Mouse (Mus musculus) intestine, embryonic 15.5 days (tissue): ENCODE results near the gene Cops2. TPM values are rescaled to one million over a fixed set of nuclear protein-coding genes. Genes with fewer than 3 reads are reported as not detected.

Source experiments
- ATAC-seq: fragments of 200-750 bp; cut with Nextera tagmentation; 2 replicates; pipeline ENCODE4 v1.8.0; 2017; ENCODE audit warnings: moderate TSS enrichment, moderate library complexity
- H3K27ac ChIP-seq: fragments of 300-500 bp; sonication (generic); 2 replicates; pipeline ENCODE4 v1.5.1; 2015; ENCODE audit warnings: mild to moderate bottlenecking, inconsistent platforms
- H3K27me3 ChIP-seq: fragments of 300-500 bp; sonication (generic); replicated peaks from 2 replicates; pipeline ENCODE4 v1.6.1; 2015; ENCODE audit warnings: inconsistent platforms
- H3K36me3 ChIP-seq: fragments of 300-500 bp; sonication (generic); 2 replicates; pipeline ENCODE4 v1.6.1; 2015; ENCODE audit warnings: inconsistent platforms
- H3K4me1 ChIP-seq: fragments of 300-500 bp; sonication (generic); replicated peaks from 2 replicates; pipeline ENCODE4 v1.6.1; 2015; ENCODE audit warnings: inconsistent platforms
- H3K4me2 ChIP-seq: fragments of 300-500 bp; sonication (generic); replicated peaks from 2 replicates; pipeline ENCODE4 v1.6.1; 2015; ENCODE audit warnings: mild to moderate bottlenecking, inconsistent platforms
- H3K4me3 ChIP-seq: fragments of 300-500 bp; sonication (generic); replicated peaks from 2 replicates; pipeline ENCODE4 v1.5.1; 2015; ENCODE audit warnings: inconsistent platforms
- H3K9ac ChIP-seq: fragments of 300-500 bp; sonication (generic); 2 replicates; pipeline ENCODE4 v1.6.1; 2015; ENCODE audit warnings: inconsistent platforms
- H3K9me3 ChIP-seq: fragments of 300-500 bp; sonication (generic); 2 replicates; pipeline ENCODE4 v1.6.1; 2016; ENCODE audit warnings: inconsistent platforms
- WGBS: fragments of 180-500 bp; shearing (Covaris S2); methylation state at CpG from one replicate; pipeline ENCODE4 v1.1.7; 2015; 5-methylcytosine and 5-hydroxymethylcytosine counted together
- polyA plus RNA-seq: library from polyadenylated mRNA; unstranded; fragments of >200 nt; fragmentation: Nextera tagmentation; extraction: Ambion mirVana; gene quantifications from 2 replicates; pipeline ENCODE4 v1.2.1, GENCODE M21; 2015

Cops2 gene
- polyA plus RNA-seq, 1 experiment from 2014 or later, result 69.9 TPM

- H3K27me3 ChIP-seq, result no peaks in the 10 kb centered on the region
- ATAC-seq, result peak; percentile 93
- peak overlapping the region; percentile 66 for H3K4me3 ChIP-seq
- peak overlapping the region; percentile 73 for H3K4me2 ChIP-seq
- peak overlapping the region; percentile 70 for H3K9ac ChIP-seq
- H3K27ac ChIP-seq, result peak overlapping the region; percentile 71
- no peaks in the 10 kb centered on the region for H3K9me3 ChIP-seq
- no peaks in the 10 kb centered on the region for H3K36me3 ChIP-seq
- 0 out of 2 replicates have a peak, but pooled peaks cover 3% of the 10 kb centered on the region for H3K4me1 ChIP-seq
- 3% methylated on average over 23 of the region's 23 CpGs for WGBS
Observed at GRCm38 (mm10) chr2:125866058-125866740, 7.3 kb upstream of the Cops2 start.

DNA sequence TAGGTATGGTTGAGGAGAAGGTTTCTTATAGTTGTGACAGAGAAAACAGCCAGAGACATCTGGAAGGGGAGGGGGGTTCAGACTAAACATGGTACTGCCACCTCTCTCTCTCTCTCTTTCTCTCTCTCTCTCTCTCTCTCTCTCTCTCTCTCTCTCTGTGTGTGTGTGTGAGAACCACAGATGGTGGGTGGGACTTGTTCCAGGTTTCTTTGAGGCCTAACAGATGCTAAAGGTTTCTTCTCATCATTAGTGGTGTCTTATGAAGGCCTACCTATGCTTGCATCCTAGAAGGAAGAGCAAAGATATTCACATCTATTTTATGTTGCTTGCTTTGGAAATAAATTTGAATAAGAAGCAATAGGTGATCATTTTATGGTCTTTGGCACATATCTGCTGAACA is 6.6 kb upstream of the Cops2 start:
- Histone ChIP-seq H3K4me2 (peak overlapping the region; percentile 73), H3K4me1 (0 out of 2 replicates have a peak, but pooled peaks cover 3% of the 10 kb centered on the region), H3K27ac (no peak overlapping the region), H3K27me3 (no peaks in the 10 kb centered on the region), H3K4me3 (peak overlapping the region; percentile 66; the same call in 1 of the 2 replicates), H3K9me3 (no peaks in the 10 kb centered on the region), H3K36me3 (no peaks in the 10 kb centered on the region), H3K9ac (no peak overlapping the region)
- ATAC-seq, result no peak

- no peaks in the 10 kb centered on the region for H3K36me3 ChIP-seq
- H3K9ac ChIP-seq, result no peak overlapping the region
- H3K27ac ChIP-seq, result no peak overlapping the region
- H3K4me3 ChIP-seq, result no peak overlapping the region
- no peaks in the 10 kb centered on the region for H3K27me3 ChIP-seq
- H3K9me3 ChIP-seq, result no peaks in the 10 kb centered on the region
- 0 out of 2 replicates have a peak, but pooled peaks cover 3% of the 10 kb centered on the region for H3K4me1 ChIP-seq
- ATAC-seq, result no peak
- H3K4me2 ChIP-seq, result no peak overlapping the region
- 94% methylated on average over 1 of the region's 1 CpGs for WGBS
Observed at GRCm38 (mm10) chr2:125864551-125864950, 5.6 kb upstream of the Cops2 start.

DNA sequence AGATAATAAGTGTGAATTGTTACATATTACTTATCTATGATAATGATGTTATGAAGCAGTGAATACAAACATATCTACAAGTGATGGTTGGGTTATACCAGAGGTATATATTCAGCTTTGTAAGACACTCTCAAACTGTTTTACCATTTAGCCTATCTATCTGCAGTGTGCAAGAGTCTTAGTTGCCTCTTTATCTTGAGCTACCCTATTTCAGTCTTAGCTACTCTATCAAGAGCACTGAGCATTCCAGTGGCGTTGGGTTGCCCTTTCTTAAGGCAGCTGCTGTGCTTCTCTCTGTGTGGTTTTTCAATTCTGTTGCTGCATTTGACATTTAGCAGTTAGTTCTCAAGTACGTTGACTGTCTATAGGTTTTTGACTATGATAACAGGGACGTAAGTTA is 4.9 kb upstream of the Cops2 start:
- Histone ChIP-seq H3K9me3 (no peaks in the 10 kb centered on the region), H3K4me3 (no peak overlapping the region), H3K4me1 (0 out of 2 replicates have a peak, but pooled peaks cover 3% of the 10 kb centered on the region), H3K27me3 (no peaks in the 10 kb centered on the region), H3K36me3 (no peaks in the 10 kb centered on the region), H3K9ac (no peak overlapping the region), H3K27ac (no peak overlapping the region), H3K4me2 (no peak overlapping the region)
- no peak for ATAC-seq
- WGBS, result 79% methylated on average over 3 of the region's 3 CpGs

DNA sequence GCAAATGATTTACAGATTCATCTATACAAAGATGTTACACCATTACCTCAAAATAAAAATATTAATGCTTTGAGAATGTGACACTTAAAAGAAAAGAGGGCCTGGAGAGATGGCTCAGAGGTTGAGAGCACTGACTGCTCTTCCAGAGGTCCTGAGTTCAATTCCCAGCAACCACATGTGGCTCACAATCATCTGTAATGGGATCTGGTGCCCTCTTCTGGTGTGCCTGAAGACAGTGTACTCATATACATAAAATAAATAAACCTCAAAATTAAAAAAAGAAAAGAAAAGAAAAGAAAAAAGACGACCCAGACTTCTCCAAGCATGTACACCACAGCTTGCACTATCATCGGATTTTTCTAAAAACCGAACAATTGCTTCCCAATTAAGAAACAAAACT is 1.2 kb downstream of the Cops2 start:
- ATAC-seq, result no peak
- Histone ChIP-seq H3K4me3 (peak overlapping the region; percentile 96), H3K4me2 (peak overlapping the region; percentile 62), H3K27me3 (no peaks in the 10 kb centered on the region), H3K36me3 (no peaks in the 10 kb centered on the region), H3K4me1 (no peaks in the 10 kb centered on the region), H3K9ac (no peak overlapping the region), H3K27ac (no peak overlapping the region), H3K9me3 (no peaks in the 10 kb centered on the region)
- WGBS, result 44% methylated on average over 3 of the region's 3 CpGs

GRCm38 (mm10) chr2:125851237-125851636 is 7.7 kb downstream of the Cops2 start:
- Histone ChIP-seq H3K27me3 (no peaks in the 10 kb centered on the region), H3K4me3 (no peak overlapping the region), H3K36me3 (0 out of 2 replicates have a peak, but pooled peaks cover 3% of the 10 kb centered on the region), H3K9me3 (no peaks in the 10 kb centered on the region), H3K4me1 (no peaks in the 10 kb centered on the region), H3K9ac (no peak overlapping the region), H3K4me2 (no peak overlapping the region), H3K27ac (no peak overlapping the region)
- 66% methylated on average over 2 of the region's 2 CpGs for WGBS
- ATAC-seq, result no peak

DNA sequence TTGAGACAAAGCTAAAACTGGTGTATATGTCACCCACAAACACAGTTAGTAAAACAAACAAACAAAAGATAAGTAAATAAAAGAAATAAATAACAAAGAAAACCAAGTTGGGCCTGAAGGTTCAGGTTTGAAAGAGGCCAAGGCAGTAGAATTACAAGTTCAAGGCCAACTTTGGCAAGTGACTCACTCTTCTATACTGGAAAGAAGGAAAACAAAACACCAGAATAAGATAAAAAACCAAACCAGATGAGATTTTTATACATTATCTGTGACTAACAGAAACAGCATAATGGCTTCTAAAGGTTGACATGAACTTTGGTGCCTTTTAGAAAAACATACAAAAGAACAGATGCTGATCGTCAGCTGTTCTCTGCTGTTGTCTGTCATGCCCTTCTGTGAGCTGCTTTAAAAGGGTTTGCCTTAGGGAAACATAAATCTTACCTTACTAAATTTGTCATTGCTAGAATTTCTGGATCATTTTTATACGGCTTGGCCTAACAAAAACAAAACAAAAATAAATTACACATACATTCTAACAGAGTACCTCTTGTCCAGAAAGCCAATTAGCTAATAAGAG is 20.1 kb downstream of the Cops2 start:
- no peak overlapping the region for H3K27ac ChIP-seq
- no peaks in the 10 kb centered on the region for H3K9me3 ChIP-seq
- no peaks in the 10 kb centered on the region for H3K4me1 ChIP-seq
- peaks cover 24% of the 10 kb centered on the region for H3K36me3 ChIP-seq
- 68% methylated on average over 2 of the region's 2 CpGs for WGBS
- no peak for ATAC-seq
- H3K9ac ChIP-seq, result no peak overlapping the region
- H3K4me3 ChIP-seq, result no peak overlapping the region
- no peak overlapping the region for H3K4me2 ChIP-seq
- H3K27me3 ChIP-seq, result no peaks in the 10 kb centered on the region

GRCm38 (mm10) chr2:125838091-125838490 is 20.8 kb downstream of the Cops2 start:
- ATAC-seq, result no peak
- Histone ChIP-seq H3K4me3 (no peak overlapping the region), H3K27ac (no peak overlapping the region), H3K9ac (no peak overlapping the region), H3K4me1 (no peaks in the 10 kb centered on the region), H3K9me3 (no peaks in the 10 kb centered on the region), H3K27me3 (no peaks in the 10 kb centered on the region), H3K36me3 (peaks cover 26% of the 10 kb centered on the region), H3K4me2 (no peak overlapping the region)
- 95% methylated on average over 7 of the region's 7 CpGs for WGBS

DNA sequence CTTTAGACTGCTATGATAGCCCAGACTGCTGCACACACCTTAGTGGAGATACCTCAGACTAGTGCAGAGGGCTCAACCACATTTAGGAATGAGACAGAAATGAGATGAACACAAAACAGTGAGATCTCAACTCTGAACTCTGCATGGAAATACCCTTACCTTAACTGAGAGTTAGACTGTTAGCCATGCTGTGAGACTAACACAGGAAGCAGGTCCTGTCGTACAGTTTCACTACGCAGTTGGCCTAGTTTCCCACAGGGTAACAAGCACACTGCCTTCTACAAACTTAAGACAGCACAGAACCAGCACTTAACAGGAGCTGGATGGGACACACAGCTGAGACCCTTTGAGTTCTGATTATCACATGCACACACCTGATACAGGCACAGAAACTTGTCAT is 29.0 kb downstream of the Cops2 start:
- H3K4me2 ChIP-seq, result no peak overlapping the region
- no peaks in the 10 kb centered on the region for H3K27me3 ChIP-seq
- H3K9ac ChIP-seq, result no peak overlapping the region
- ATAC-seq, result no peak
- H3K36me3 ChIP-seq, result peaks cover 13% of the 10 kb centered on the region; the same call in 1 of the 2 replicates
- no peak overlapping the region for H3K27ac ChIP-seq
- no peak overlapping the region for H3K4me3 ChIP-seq
- no peaks in the 10 kb centered on the region for H3K4me1 ChIP-seq
- 88% methylated on average over 2 of the region's 2 CpGs for WGBS
- no peaks in the 10 kb centered on the region for H3K9me3 ChIP-seq

DNA sequence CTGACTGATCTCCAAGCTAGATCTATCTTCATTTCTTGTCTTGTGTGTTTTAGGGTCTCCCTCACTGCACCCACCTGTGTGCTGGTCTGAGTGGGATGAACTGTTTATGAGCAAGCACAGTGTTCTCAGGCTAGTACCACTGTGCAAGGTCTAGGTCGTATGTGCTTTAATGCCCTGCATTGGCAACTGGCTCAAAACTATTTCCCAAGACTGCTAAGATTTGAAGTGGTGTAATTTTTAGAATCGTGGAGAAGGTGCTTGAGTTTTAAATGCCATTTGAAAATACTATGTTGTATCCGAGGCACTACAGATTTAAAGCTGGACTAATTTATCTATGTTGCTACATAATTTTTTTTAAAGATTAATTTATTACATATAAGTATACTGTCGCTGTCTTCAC is 31.0 kb downstream of the Cops2 start:
- Histone ChIP-seq H3K27ac (no peak overlapping the region), H3K27me3 (no peaks in the 10 kb centered on the region), H3K4me2 (no peak overlapping the region), H3K36me3 (peaks cover 7% of the 10 kb centered on the region; the same call in 1 of the 2 replicates), H3K9ac (no peak overlapping the region), H3K4me3 (no peak overlapping the region), H3K9me3 (no peaks in the 10 kb centered on the region), H3K4me1 (no peaks in the 10 kb centered on the region)
- no peak for ATAC-seq
- 88% methylated on average over 4 of the region's 4 CpGs for WGBS

GRCm38 (mm10) chr2:125826201-125826600 is 32.7 kb downstream of the Cops2 start:
- no peak overlapping the region for H3K4me2 ChIP-seq
- no peaks in the 10 kb centered on the region for H3K27me3 ChIP-seq
- WGBS, result 78% methylated on average over 4 of the region's 4 CpGs
- no peak overlapping the region for H3K27ac ChIP-seq
- peaks cover 4% of the 10 kb centered on the region; the same call in 1 of the 2 replicates for H3K36me3 ChIP-seq
- no peak overlapping the region for H3K4me3 ChIP-seq
- no peaks in the 10 kb centered on the region for H3K9me3 ChIP-seq
- no peaks in the 10 kb centered on the region for H3K4me1 ChIP-seq
- no peak for ATAC-seq
- H3K9ac ChIP-seq, result no peak overlapping the region

DNA sequence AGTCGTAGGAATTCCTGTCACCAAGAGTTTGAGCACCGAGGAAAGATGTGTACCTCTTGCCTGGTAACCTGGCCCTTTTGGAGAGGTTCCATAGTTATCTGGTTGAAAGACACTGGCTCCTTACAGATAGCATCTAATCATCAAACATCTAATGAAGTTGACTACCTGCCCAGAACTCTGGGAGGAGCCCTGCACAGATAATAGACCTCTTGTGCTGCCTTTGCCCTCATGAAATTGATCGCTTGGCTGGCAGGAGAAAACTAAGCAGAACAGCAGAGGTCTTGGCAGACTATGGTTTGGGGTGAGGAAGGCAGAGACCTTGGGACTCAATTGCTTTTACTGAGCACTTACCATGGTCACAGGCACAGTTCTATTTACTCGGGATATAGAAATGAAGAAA is 38.5 kb downstream of the Cops2 start:
- Histone ChIP-seq H3K9ac (no peak overlapping the region), H3K4me2 (no peak overlapping the region), H3K4me1 (no peaks in the 10 kb centered on the region), H3K9me3 (no peaks in the 10 kb centered on the region), H3K4me3 (no peak overlapping the region), H3K36me3 (no peaks in the 10 kb centered on the region), H3K27ac (no peak overlapping the region), H3K27me3 (no peaks in the 10 kb centered on the region)
- WGBS, result 88% methylated on average over 4 of the region's 4 CpGs
- no peak for ATAC-seq
